Mouse (Mus musculus) bone marrow macrophage, adult 2 months (primary cell): ENCODE results near the gene Krtap10-4.

Experiments
- CTCF ChIP-seq: IDR thresholded peaks from 2 replicates; pipeline ENCODE4 v1.5.1; 2012; ENCODE audit warnings: low read depth, mild to moderate bottlenecking, low read length, moderate library complexity
- POLR2A ChIP-seq: IDR thresholded peaks from 2 replicates; pipeline ENCODE4 v1.6.1; 2012; ENCODE audit warnings: mild to moderate bottlenecking, low read depth, low read length, borderline replicate concordance

- TF ChIP-seq CTCF (no peak), POLR2A (no peak)
Observed at GRCm38 (mm10) chr10:77818523-77818922, 8.4 kb downstream of the Krtap10-4 start.
